Mouse (Mus musculus): ENCODE measurements around the gene Kazn. TPM values are rescaled to one million over a fixed set of nuclear protein-coding genes. Genes with fewer than 3 reads are reported as not detected.

Kazn gene
- polyA plus RNA-seq, 1 experiment = 3.7 TPM

DNA sequence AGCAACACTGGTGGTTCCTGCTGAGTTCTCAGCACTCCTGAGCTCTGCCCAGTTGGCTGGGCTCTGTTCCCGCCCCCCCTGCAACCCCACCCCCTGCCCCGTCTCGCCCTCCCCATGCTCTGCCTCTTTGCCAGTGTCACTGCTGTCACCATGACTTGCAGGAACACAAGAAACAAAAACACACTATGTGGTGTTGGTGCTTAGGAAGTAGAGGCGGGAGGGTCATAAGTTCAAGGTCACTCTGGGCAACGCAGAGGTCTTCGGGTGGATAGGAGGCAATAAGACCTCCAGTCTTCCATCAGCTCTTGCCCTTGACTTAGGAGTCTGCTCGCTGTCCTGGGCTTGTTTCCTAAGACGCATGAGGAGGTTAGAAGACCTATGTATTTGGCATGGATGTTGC lies 10.9 kb upstream of the Kazn start:
- no peak overlapping the region for H3K27ac ChIP-seq (ENCODE audit: control insufficient read depth, insufficient read depth, low read depth, low read length, poor library complexity)
- WGBS = 83% methylated on average over 8 of the region's 8 CpGs
- no peak overlapping the region for H3K4me3 ChIP-seq (replicated peaks; ENCODE audit: control insufficient read depth, low read depth, low read length)
- TF ChIP-seq CTCF (IDR thresholded peaks at IDR 0.05; ENCODE audit: control insufficient read depth, insufficient read depth, low read length) = no peak
- TF ChIP-seq POLR2A (IDR thresholded peaks at IDR 0.05; ENCODE audit: borderline replicate concordance, control insufficient read depth, low read depth, low read length) = no peak
- H3K4me1 ChIP-seq (ENCODE audit: control insufficient read depth, insufficient read depth, low read length) = no peaks in the 10 kb centered on the region

DNA sequence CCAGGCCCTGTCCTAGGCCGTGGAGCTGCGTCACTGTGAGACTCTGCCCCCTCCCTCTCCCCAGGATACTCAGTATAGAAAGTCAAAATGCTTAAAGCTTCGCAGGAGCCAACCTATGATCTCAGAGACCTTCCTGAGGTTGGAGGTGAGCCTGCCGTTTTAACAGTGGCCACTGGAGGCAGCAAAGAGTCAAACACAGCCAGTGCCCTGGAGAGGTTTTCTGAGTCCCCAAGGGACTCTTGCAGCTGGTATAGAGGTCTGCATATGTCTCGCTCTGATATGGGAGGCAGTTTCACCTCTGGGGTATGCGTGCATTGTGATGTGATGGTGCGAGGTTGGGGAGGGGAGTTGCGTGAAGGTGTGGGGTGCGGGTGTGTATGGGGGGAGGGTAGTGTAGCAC lies 10.2 kb upstream of the Kazn start:
- Histone ChIP-seq H3K27ac (ENCODE audit: control insufficient read depth, insufficient read depth, low read depth, low read length, poor library complexity) (no peak overlapping the region), H3K4me3 (replicated peaks; ENCODE audit: control insufficient read depth, low read depth, low read length) (no peak overlapping the region), H3K4me1 (ENCODE audit: control insufficient read depth, insufficient read depth, low read length) (no peaks in the 10 kb centered on the region)
- WGBS = 25% methylated on average over 9 of the region's 9 CpGs
- TF ChIP-seq POLR2A (IDR thresholded peaks at IDR 0.05; ENCODE audit: borderline replicate concordance, control insufficient read depth, low read depth, low read length) = no peak
- peak; percentile 57 for TF ChIP-seq CTCF (IDR thresholded peaks at IDR 0.05; ENCODE audit: control insufficient read depth, insufficient read depth, low read length)

DNA sequence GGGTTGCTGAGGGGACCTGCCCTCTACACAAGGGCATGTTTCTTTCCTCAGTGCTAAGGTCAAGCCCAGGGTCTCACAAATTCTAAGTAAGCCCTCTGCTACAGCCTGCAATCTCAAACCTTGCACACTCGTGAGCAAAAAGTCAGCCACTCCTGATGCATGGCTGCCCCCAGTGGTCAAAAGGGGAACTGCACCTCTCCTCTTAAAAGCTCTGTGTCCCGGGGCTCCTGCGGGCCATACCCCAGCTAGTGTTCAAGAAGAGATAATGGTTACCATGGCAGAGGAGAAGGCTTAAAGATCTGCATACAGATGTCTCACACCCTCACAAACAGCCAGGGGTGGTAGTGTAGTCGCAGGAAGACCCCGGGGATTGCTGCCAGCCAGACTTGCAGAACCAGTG lies 9.2 kb upstream of the Kazn start:
- no peak overlapping the region for H3K27ac ChIP-seq (ENCODE audit: control insufficient read depth, insufficient read depth, low read depth, low read length, poor library complexity)
- TF ChIP-seq POLR2A (IDR thresholded peaks at IDR 0.05; ENCODE audit: borderline replicate concordance, control insufficient read depth, low read depth, low read length) (no peak), CTCF (IDR thresholded peaks at IDR 0.05; ENCODE audit: control insufficient read depth, insufficient read depth, low read length) (peak; percentile 78)
- H3K4me1 ChIP-seq (ENCODE audit: control insufficient read depth, insufficient read depth, low read length) = no peaks in the 10 kb centered on the region
- H3K4me3 ChIP-seq (replicated peaks; ENCODE audit: control insufficient read depth, low read depth, low read length) = no peak overlapping the region
- 16% methylated on average over 5 of the region's 5 CpGs for WGBS

DNA sequence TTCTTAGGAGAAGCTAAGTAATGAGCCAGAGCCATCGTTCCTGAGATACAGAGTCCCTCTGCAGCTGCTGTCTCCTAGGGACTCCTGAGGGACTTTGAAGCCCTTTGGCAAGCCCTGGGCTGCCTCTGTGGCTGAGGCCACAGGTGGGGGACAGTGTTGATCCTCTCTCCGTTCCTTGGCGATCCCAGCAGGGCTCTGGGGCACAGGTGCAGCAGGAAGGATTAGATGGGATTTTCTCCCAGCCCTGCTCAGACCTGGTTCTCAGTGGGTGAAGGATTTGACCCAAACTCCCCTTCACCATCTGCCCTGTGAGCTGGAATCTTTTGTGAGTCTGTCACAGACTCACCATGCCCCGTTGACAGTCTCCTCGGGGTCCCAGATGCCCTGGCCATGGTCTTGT lies 7.5 kb upstream of the Kazn start:
- Histone ChIP-seq H3K27ac (ENCODE audit: control insufficient read depth, insufficient read depth, low read depth, low read length, poor library complexity) (no peak overlapping the region), H3K4me1 (ENCODE audit: control insufficient read depth, insufficient read depth, low read length) (no peaks in the 10 kb centered on the region), H3K4me3 (replicated peaks; ENCODE audit: control insufficient read depth, low read depth, low read length) (no peak overlapping the region)
- 67% methylated on average over 5 of the region's 5 CpGs for WGBS
- TF ChIP-seq POLR2A (IDR thresholded peaks at IDR 0.05; ENCODE audit: borderline replicate concordance, control insufficient read depth, low read depth, low read length) = no peak
- TF ChIP-seq CTCF (IDR thresholded peaks at IDR 0.05; ENCODE audit: control insufficient read depth, insufficient read depth, low read length) = no peak

DNA sequence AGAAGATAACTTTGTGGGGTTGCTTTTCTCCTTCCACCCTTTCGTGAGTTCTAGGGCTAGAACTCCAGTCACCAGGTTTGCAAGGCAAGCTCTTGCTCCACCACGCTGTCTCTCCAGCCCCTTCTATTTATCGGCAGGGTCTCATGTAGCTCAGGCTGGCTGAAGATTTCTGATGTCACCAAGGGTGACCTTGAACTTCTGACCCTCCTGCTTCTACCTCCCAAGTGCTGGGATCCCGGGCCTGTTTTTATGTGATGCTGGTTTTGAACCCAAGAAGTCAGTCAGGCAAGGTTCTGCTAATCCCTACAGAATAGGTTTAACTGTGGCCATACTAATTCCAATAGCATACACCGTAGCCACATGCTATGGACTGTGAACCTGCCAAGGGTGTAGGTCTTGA lies 5.4 kb upstream of the Kazn start:
- TF ChIP-seq POLR2A (IDR thresholded peaks at IDR 0.05; ENCODE audit: borderline replicate concordance, control insufficient read depth, low read depth, low read length) (no peak), CTCF (IDR thresholded peaks at IDR 0.05; ENCODE audit: control insufficient read depth, insufficient read depth, low read length) (no peak)
- Histone ChIP-seq H3K4me1 (ENCODE audit: control insufficient read depth, insufficient read depth, low read length) (no peaks in the 10 kb centered on the region), H3K27ac (ENCODE audit: control insufficient read depth, insufficient read depth, low read depth, low read length, poor library complexity) (no peak overlapping the region), H3K4me3 (replicated peaks; ENCODE audit: control insufficient read depth, low read depth, low read length) (no peak overlapping the region)
- 75% methylated on average over 5 of the region's 5 CpGs for WGBS

DNA sequence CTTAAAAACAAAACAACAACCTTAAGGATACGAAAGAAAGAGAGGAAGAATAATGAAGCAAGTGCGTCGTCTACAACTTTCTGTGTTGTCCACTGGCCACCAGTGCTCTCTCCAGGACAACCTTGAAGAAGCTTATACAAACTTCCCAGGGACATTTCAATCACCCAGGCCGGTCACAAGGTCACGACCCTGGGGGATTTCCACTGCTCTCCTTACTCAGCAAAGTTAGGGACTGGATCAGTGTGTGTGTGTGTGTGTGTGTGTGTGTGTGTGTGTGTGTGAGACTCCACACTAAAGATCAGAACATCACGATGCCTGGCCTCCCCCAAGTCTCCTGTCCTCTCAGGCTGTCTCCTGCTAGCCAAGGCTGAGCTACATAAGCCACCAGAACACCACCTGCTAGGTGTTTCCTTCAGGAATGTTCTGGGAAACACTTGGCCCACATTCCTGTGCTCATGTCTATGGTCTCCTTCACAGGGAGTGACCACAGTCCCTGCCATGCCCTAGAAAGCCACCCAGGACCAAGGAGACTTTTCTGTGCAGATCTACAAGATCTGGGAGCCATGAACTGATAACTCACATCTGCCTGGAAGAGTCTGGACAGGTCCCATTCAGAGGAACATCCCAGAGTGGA lies 3.7 kb upstream of the Kazn start:
- 77% methylated on average over 6 of the region's 6 CpGs for WGBS

DNA sequence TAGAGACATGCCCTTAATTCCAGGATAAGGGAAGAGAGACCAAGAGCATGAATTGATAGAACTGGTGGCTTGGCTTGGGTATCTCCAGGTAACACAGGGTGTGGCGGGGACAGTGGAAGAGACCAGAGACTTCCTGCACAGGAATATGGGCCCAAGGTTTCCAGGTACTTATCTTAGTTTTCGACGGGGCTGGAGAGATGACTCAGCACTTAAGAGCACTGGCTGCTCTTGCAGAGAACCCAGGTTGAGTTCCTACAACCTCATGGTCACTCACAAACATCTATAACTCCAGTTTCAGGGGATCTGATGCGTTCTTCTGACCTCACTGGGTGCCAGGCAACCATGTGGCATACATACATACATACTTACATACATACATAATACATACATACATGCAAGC lies 3.0 kb upstream of the Kazn start:
- 28% methylated on average over 4 of the region's 4 CpGs for WGBS
- Histone ChIP-seq H3K4me1 (ENCODE audit: control insufficient read depth, insufficient read depth, low read length) (no peaks in the 10 kb centered on the region), H3K27ac (ENCODE audit: control insufficient read depth, insufficient read depth, low read depth, low read length, poor library complexity) (no peak overlapping the region), H3K4me3 (replicated peaks; ENCODE audit: control insufficient read depth, low read depth, low read length) (no peak overlapping the region)
- TF ChIP-seq POLR2A (IDR thresholded peaks at IDR 0.05; ENCODE audit: borderline replicate concordance, control insufficient read depth, low read depth, low read length) = no peak
- no peak for TF ChIP-seq CTCF (IDR thresholded peaks at IDR 0.05; ENCODE audit: control insufficient read depth, insufficient read depth, low read length)

More for the DNA sequence above, 3.7 kb upstream of the Kazn start:
- no peak overlapping the region for H3K27ac ChIP-seq (ENCODE audit: control insufficient read depth, insufficient read depth, low read depth, low read length, poor library complexity)
- no peaks in the 10 kb centered on the region for H3K4me1 ChIP-seq (ENCODE audit: control insufficient read depth, insufficient read depth, low read length)
- H3K4me3 ChIP-seq (replicated peaks; ENCODE audit: control insufficient read depth, low read depth, low read length) = no peak overlapping the region
- TF ChIP-seq POLR2A (IDR thresholded peaks at IDR 0.05; ENCODE audit: borderline replicate concordance, control insufficient read depth, low read depth, low read length) = no peak
- no peak for TF ChIP-seq CTCF (IDR thresholded peaks at IDR 0.05; ENCODE audit: control insufficient read depth, insufficient read depth, low read length)

DNA sequence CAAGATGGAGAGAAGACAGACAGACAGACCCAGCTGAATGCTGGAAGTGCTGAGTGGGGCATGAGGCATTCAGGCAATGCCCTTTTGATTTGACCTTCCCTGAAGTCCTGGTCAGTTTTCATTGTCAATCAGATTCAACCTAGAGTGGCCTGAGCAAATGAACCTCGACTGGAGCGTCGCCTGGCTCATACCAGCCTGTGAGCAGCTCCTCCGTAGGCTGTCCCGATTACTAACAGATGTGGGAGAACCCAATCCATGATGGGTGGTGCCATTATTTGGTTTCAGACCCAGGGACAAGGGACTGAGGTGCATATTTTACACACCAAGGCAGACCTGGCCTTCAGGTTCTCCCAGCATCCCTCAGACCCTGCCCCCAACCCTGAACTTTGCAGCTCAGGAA lies 1.7 kb upstream of the Kazn start:
- H3K4me3 ChIP-seq (replicated peaks; ENCODE audit: control insufficient read depth, low read depth, low read length) = no peak overlapping the region
- no peak overlapping the region for H3K27ac ChIP-seq (ENCODE audit: control insufficient read depth, insufficient read depth, low read depth, low read length, poor library complexity)
- WGBS = 78% methylated on average over 5 of the region's 5 CpGs
- no peak for TF ChIP-seq CTCF (IDR thresholded peaks at IDR 0.05; ENCODE audit: control insufficient read depth, insufficient read depth, low read length)
- no peak for TF ChIP-seq POLR2A (IDR thresholded peaks at IDR 0.05; ENCODE audit: borderline replicate concordance, control insufficient read depth, low read depth, low read length)
- H3K4me1 ChIP-seq (ENCODE audit: control insufficient read depth, insufficient read depth, low read length) = no peaks in the 10 kb centered on the region
